Comparison of ENCODE assay signal across 17 mouse cellular contexts in genomic region chr15:17963240-17964209, GRCm38 (mm10).
"Had no signal": no experiment of that assay in that cellular context is flagged by ENCODE, and none has a peak within 500 bp of the region (broad histone marks: within the 10 kb centered on the region; RNA-seq: fewer than 3 reads in every experiment).

No protein-coding gene starts in this region.

- H3K27ac ChIP-seq: lung, embryonic 15.5 days; macrophage; midbrain, embryonic 13.5 days; midbrain, embryonic 15.5 days; neural tube, embryonic 12.5 days; stomach, embryonic 15.5 days; stomach, postnatal 0 days had no signal

- H3K27me3 ChIP-seq: lung, embryonic 15.5 days; megakaryocyte, embryonic 14.5 days; midbrain, embryonic 13.5 days; midbrain, embryonic 15.5 days; neural tube, embryonic 12.5 days; stomach, embryonic 15.5 days had no signal

- ATAC-seq: lung, postnatal 0 days; midbrain, embryonic 13.5 days; midbrain, embryonic 15.5 days had no signal

- H3K4me2 ChIP-seq: lung, embryonic 15.5 days; midbrain, embryonic 11.5 days; midbrain, embryonic 13.5 days; midbrain, embryonic 15.5 days; neural tube, embryonic 12.5 days; stomach, embryonic 15.5 days had no signal

- DNase-seq: lung, adult 2 months; lung, postnatal 14 days; lung, postnatal 36 days; right cerebral cortex, postnatal 14 days; thymus, adult 2 months; thymus, postnatal 25 days; thymus, postnatal 4 days had no signal

- H3K36me3 ChIP-seq: lung, embryonic 15.5 days; midbrain, embryonic 13.5 days; midbrain, embryonic 15.5 days; neural tube, embryonic 12.5 days; stomach, embryonic 15.5 days had no signal

- H3K4me1 ChIP-seq: lung, embryonic 15.5 days; megakaryocyte, embryonic 14.5 days; midbrain, embryonic 13.5 days; midbrain, embryonic 15.5 days; neural tube, embryonic 12.5 days; stomach, embryonic 15.5 days had no signal

- H3K4me3 ChIP-seq: lung, embryonic 15.5 days; megakaryocyte, embryonic 14.5 days; midbrain, embryonic 13.5 days; midbrain, embryonic 15.5 days; neural tube, embryonic 12.5 days; stomach, embryonic 15.5 days had no signal

- H3K9ac ChIP-seq: lung, embryonic 15.5 days; midbrain, embryonic 13.5 days; midbrain, embryonic 15.5 days; neural tube, embryonic 12.5 days; stomach, embryonic 15.5 days had no signal

- H3K9me3 ChIP-seq: lung, embryonic 15.5 days; megakaryocyte, embryonic 14.5 days; midbrain, embryonic 13.5 days; midbrain, embryonic 15.5 days; neural tube, embryonic 12.5 days; stomach, embryonic 15.5 days had no signal
